In genomic region chr4:145009934-145010333, GRCm38 (mm10) we compare ENCODE assay signal across 11 mouse cellular contexts.
DNase-seq lines count a peak whose midpoint lies in the region; ATAC-seq and TF ChIP-seq lines count a peak whose summit lies in the region.
"Had no signal": no experiment of that assay in that cellular context is flagged by ENCODE, and none has a peak within 500 bp of the region (broad histone marks: within the 10 kb centered on the region; RNA-seq: fewer than 3 reads in every experiment).

No protein-coding gene starts in this region.

- no peak overlapping the region for H3K4me3 ChIP-seq in lung, embryonic 14.5 days (ENCODE audit: low read depth, low read length)
- H3K4me3 ChIP-seq in intestine, embryonic 14.5 days (ENCODE audit: low read depth, low read length) = no peak overlapping the region
- H3K4me3 ChIP-seq in limb, embryonic 13.5 days = no peak overlapping the region
- H3K4me3 ChIP-seq in midbrain, embryonic 16.5 days (ENCODE audit: low read depth, low read length) = no peak overlapping the region
- H3K4me3 ChIP-seq: embryonic facial prominence, embryonic 13.5 days; hindbrain, embryonic 13.5 days had no signal

- no peak for ATAC-seq in lung, embryonic 14.5 days (ENCODE audit: insufficient read depth)
- ATAC-seq in intestine, embryonic 14.5 days (replicated peaks; ENCODE audit: low FRiP score, low TSS enrichment, low read depth) = peak; percentile 80; the same call in 1 of the 2 replicates
- ATAC-seq in limb, embryonic 13.5 days (ENCODE audit: low FRiP score, low read depth) = no peak
- no peak for ATAC-seq in midbrain, embryonic 16.5 days
- ATAC-seq: liver, postnatal 0 days had no signal

- peaks cover 20% of the 10 kb centered on the region for H3K4me1 ChIP-seq in lung, embryonic 14.5 days (ENCODE audit: insufficient read depth)
- H3K4me1 ChIP-seq in intestine, embryonic 14.5 days (replicated peaks; ENCODE audit: control insufficient read depth, insufficient read depth, low read length) = peaks cover 46% of the 10 kb centered on the region
- H3K4me1 ChIP-seq in limb, embryonic 13.5 days = peaks cover 51% of the 10 kb centered on the region
- no peaks in the 10 kb centered on the region for H3K4me1 ChIP-seq in midbrain, embryonic 16.5 days (ENCODE audit: control insufficient read depth, insufficient read depth, low read length)
- H3K4me1 ChIP-seq: hindbrain, embryonic 13.5 days had no signal

- H3K9ac ChIP-seq in lung, embryonic 14.5 days = no peak overlapping the region
- H3K9ac ChIP-seq in intestine, embryonic 14.5 days (ENCODE audit: low read length) = no peak overlapping the region
- no peak overlapping the region for H3K9ac ChIP-seq in limb, embryonic 13.5 days
- H3K9ac ChIP-seq in midbrain, embryonic 16.5 days (ENCODE audit: low read depth, low read length) = no peak overlapping the region
- H3K9ac ChIP-seq: embryonic facial prominence, embryonic 13.5 days; hindbrain, embryonic 13.5 days; liver, postnatal 0 days had no signal

- H3K27me3 ChIP-seq in lung, embryonic 14.5 days (ENCODE audit: insufficient read depth, low read length) = no peaks in the 10 kb centered on the region
- no peaks in the 10 kb centered on the region for H3K27me3 ChIP-seq in intestine, embryonic 14.5 days (replicated peaks; ENCODE audit: control insufficient read depth, insufficient read depth, low read length)
- no peaks in the 10 kb centered on the region for H3K27me3 ChIP-seq in limb, embryonic 13.5 days
- H3K27me3 ChIP-seq in midbrain, embryonic 16.5 days (ENCODE audit: control insufficient read depth, insufficient read depth, low read depth, low read length) = no peaks in the 10 kb centered on the region
- H3K27me3 ChIP-seq: embryonic facial prominence, embryonic 13.5 days; hindbrain, embryonic 13.5 days had no signal

- WGBS in lung, embryonic 14.5 days = 31% methylated on average over 7 of the region's 7 CpGs
- WGBS in intestine, embryonic 14.5 days = 46% methylated on average over 7 of the region's 7 CpGs
- WGBS in limb, embryonic 13.5 days = 50% methylated on average over 7 of the region's 7 CpGs
- WGBS in midbrain, embryonic 16.5 days = 88% methylated on average over 7 of the region's 7 CpGs

- no peak for TF ChIP-seq CTCF in lung, embryonic 14.5 days (IDR thresholded peaks at IDR 0.05; ENCODE audit: low read depth)

- H3K9me3 ChIP-seq in lung, embryonic 14.5 days (ENCODE audit: low read depth, low read length) = no peaks in the 10 kb centered on the region
- H3K9me3 ChIP-seq in intestine, embryonic 14.5 days (ENCODE audit: control insufficient read depth, low read length) = no peaks in the 10 kb centered on the region
- H3K9me3 ChIP-seq in limb, embryonic 13.5 days = no peaks in the 10 kb centered on the region
- no peaks in the 10 kb centered on the region for H3K9me3 ChIP-seq in midbrain, embryonic 16.5 days (replicated peaks; ENCODE audit: control insufficient read depth, low read length, poor library complexity, severe bottlenecking)
- H3K9me3 ChIP-seq: embryonic facial prominence, embryonic 13.5 days; hindbrain, embryonic 13.5 days had no signal

- no peaks in the 10 kb centered on the region for H3K36me3 ChIP-seq in lung, embryonic 14.5 days (ENCODE audit: insufficient read depth)
- no peaks in the 10 kb centered on the region for H3K36me3 ChIP-seq in intestine, embryonic 14.5 days (ENCODE audit: control insufficient read depth, insufficient read depth, low read length)
- H3K36me3 ChIP-seq in limb, embryonic 13.5 days = peaks cover 10% of the 10 kb centered on the region; the same call in 1 of the 2 replicates
- H3K36me3 ChIP-seq in midbrain, embryonic 16.5 days (ENCODE audit: control insufficient read depth, insufficient read depth, low read length) = 0 out of 2 replicates have a peak, but pooled peaks cover 3% of the 10 kb centered on the region

- no peak for DNase-seq in lung, embryonic 14.5 days
- DNase-seq in lung, postnatal 4 days = no peak
- DNase-seq in intestine, embryonic 14.5 days (ENCODE audit: low spot score) = no peak
- DNase-seq in kidney, adult 9 months = peak; percentile 42
- DNase-seq in testis, postnatal 14 days (ENCODE audit: low spot score) = no peak
- DNase-seq: cerebellum, adult 2 months; liver, postnatal 0 days had no signal

- H3K27ac ChIP-seq in lung, embryonic 14.5 days (ENCODE audit: low read depth) = peak overlapping the region; percentile 14; the same call in 1 of the 2 replicates
- H3K27ac ChIP-seq in intestine, embryonic 14.5 days (ENCODE audit: low read depth) = peak overlapping the region; percentile 43; the same call in 1 of the 2 replicates
- H3K27ac ChIP-seq in limb, embryonic 13.5 days = peak overlapping the region; percentile 63; the same call in 1 of the 2 replicates
- H3K27ac ChIP-seq in midbrain, embryonic 16.5 days (ENCODE audit: low read length) = no peak overlapping the region
- H3K27ac ChIP-seq: embryonic facial prominence, embryonic 13.5 days; hindbrain, embryonic 13.5 days had no signal

- no peak overlapping the region for H3K4me2 ChIP-seq in lung, embryonic 14.5 days
- H3K4me2 ChIP-seq in intestine, embryonic 14.5 days (ENCODE audit: low read length) = peak overlapping the region; percentile 18
- H3K4me2 ChIP-seq in limb, embryonic 13.5 days (replicated peaks) = no peak overlapping the region
- no peak overlapping the region for H3K4me2 ChIP-seq in midbrain, embryonic 16.5 days (ENCODE audit: low read length)
- H3K4me2 ChIP-seq: embryonic facial prominence, embryonic 13.5 days; hindbrain, embryonic 13.5 days had no signal
